Mouse (Mus musculus) liver, embryonic 16.5 days (tissue): ENCODE results near the gene Hrh2. TPM values are rescaled to one million over a fixed set of nuclear protein-coding genes. Genes with fewer than 3 reads are reported as not detected.

Experiments
- ATAC-seq: fragments of 200-750 bp; cut with Nextera tagmentation; 2 replicates; pipeline ENCODE4 v1.8.0; 2017; ENCODE audit warnings: low read depth, mild to moderate bottlenecking, moderate number of reproducible peaks, moderate library complexity
- H3K27ac ChIP-seq: fragments of 300-500 bp; sonication (generic); 2 replicates; pipeline ENCODE4 v1.5.1; 2014; ENCODE audit warnings: mild to moderate bottlenecking, low read length
- H3K27me3 ChIP-seq: fragments of 300-500 bp; sonication (generic); 2 replicates; pipeline ENCODE4 v1.6.1; 2014; ENCODE audit warnings: low read depth, low read length, mixed read lengths; ENCODE audit not compliant: control insufficient read depth, insufficient read depth
- H3K36me3 ChIP-seq: fragments of 300-500 bp; sonication (generic); 2 replicates; pipeline ENCODE4 v1.6.1; 2014; ENCODE audit warnings: mild to moderate bottlenecking; ENCODE audit not compliant: control insufficient read depth, insufficient read depth
- H3K4me1 ChIP-seq: fragments of 300-500 bp; sonication (generic); 2 replicates; pipeline ENCODE4 v1.6.1; 2014; ENCODE audit warnings: low read depth, low read length, mixed read lengths; ENCODE audit not compliant: control insufficient read depth
- H3K4me2 ChIP-seq: fragments of 300-500 bp; sonication (generic); 2 replicates; pipeline ENCODE4 v1.6.1; 2014; ENCODE audit warnings: low read depth, low read length, mixed read lengths
- H3K4me3 ChIP-seq: fragments of 300-500 bp; sonication (generic); 2 replicates; pipeline ENCODE4 v1.5.1; 2014; ENCODE audit warnings: low read depth, mild to moderate bottlenecking, low read length
- H3K9ac ChIP-seq: fragments of 300-500 bp; sonication (generic); 2 replicates; pipeline ENCODE4 v1.6.1; 2014; ENCODE audit warnings: low read depth, low read length
- H3K9me3 ChIP-seq: fragments of 300-500 bp; sonication (generic); replicated peaks from 2 replicates; pipeline ENCODE4 v1.6.1; 2016; ENCODE audit warnings: low read length; ENCODE audit not compliant: control insufficient read depth
- WGBS: fragments of 180-500 bp; shearing (Covaris S2); extraction: QIAGEN DNeasy Blood & Tissue Kit; methylation state at CpG from one replicate; pipeline ENCODE4 v1.1.7; 2014; ENCODE audit not compliant: insufficient replicate concordance; 5-methylcytosine and 5-hydroxymethylcytosine counted together
- polyA plus RNA-seq: library from polyadenylated mRNA; unstranded; fragments of >200 nt; fragmentation: Nextera tagmentation; extraction: Ambion mirVana; gene quantifications from 2 replicates; pipeline ENCODE4 v1.2.1, GENCODE M21; 2015

Hrh2 gene
- polyA plus RNA-seq, 1 experiment from 2014 or later, result 0.02 TPM

- Histone ChIP-seq H3K27ac (no peak overlapping the region), H3K27me3 (no peaks in the 10 kb centered on the region), H3K9me3 (no peaks in the 10 kb centered on the region), H3K36me3 (no peaks in the 10 kb centered on the region), H3K4me1 (no peaks in the 10 kb centered on the region), H3K9ac (no peak overlapping the region), H3K4me3 (no peak overlapping the region), H3K4me2 (no peak overlapping the region)
- WGBS, result 71% methylated on average over 8 of the region's 8 CpGs
- ATAC-seq, result no peak
Observed at GRCm38 (mm10) chr13:54202458-54202857, 10.5 kb downstream of the Hrh2 start.

GRCm38 (mm10) chr13:54203419-54203818 is 11.5 kb downstream of the Hrh2 start:
- Histone ChIP-seq H3K27me3 (no peaks in the 10 kb centered on the region), H3K9ac (no peak overlapping the region), H3K36me3 (no peaks in the 10 kb centered on the region), H3K9me3 (no peaks in the 10 kb centered on the region), H3K4me1 (no peaks in the 10 kb centered on the region), H3K4me3 (no peak overlapping the region), H3K27ac (no peak overlapping the region), H3K4me2 (no peak overlapping the region)
- ATAC-seq, result no peak
- WGBS, result 51% methylated on average over 2 of the region's 2 CpGs

- Histone ChIP-seq H3K27ac (no peak overlapping the region), H3K4me2 (no peak overlapping the region), H3K9ac (no peak overlapping the region), H3K36me3 (no peaks in the 10 kb centered on the region), H3K4me3 (no peak overlapping the region), H3K4me1 (no peaks in the 10 kb centered on the region), H3K27me3 (no peaks in the 10 kb centered on the region), H3K9me3 (no peaks in the 10 kb centered on the region)
- 15% methylated on average over 7 of the region's 7 CpGs for WGBS
- no peak for ATAC-seq
Observed at GRCm38 (mm10) chr13:54205195-54205594, 13.3 kb downstream of the Hrh2 start.

- 56% methylated on average over 9 of the region's 9 CpGs for WGBS
- H3K27ac ChIP-seq, result no peak overlapping the region
- H3K9me3 ChIP-seq, result no peaks in the 10 kb centered on the region
- no peak overlapping the region for H3K4me3 ChIP-seq
- no peak overlapping the region for H3K4me2 ChIP-seq
- ATAC-seq, result no peak
- H3K9ac ChIP-seq, result no peak overlapping the region
- H3K27me3 ChIP-seq, result no peaks in the 10 kb centered on the region
- H3K4me1 ChIP-seq, result no peaks in the 10 kb centered on the region
- no peaks in the 10 kb centered on the region for H3K36me3 ChIP-seq
Observed at GRCm38 (mm10) chr13:54206140-54206753, 14.3 kb downstream of the Hrh2 start.

GRCm38 (mm10) chr13:54209476-54210253 is 17.7 kb downstream of the Hrh2 start:
- H3K4me3 ChIP-seq, result no peak overlapping the region

GRCm38 (mm10) chr13:54211528-54212488 is 19.9 kb downstream of the Hrh2 start:
- H3K27ac ChIP-seq, result no peak overlapping the region
- no peak for ATAC-seq
- no peak overlapping the region for H3K9ac ChIP-seq
- no peaks in the 10 kb centered on the region for H3K4me1 ChIP-seq
- no peak overlapping the region for H3K4me2 ChIP-seq
- H3K36me3 ChIP-seq, result no peaks in the 10 kb centered on the region
- 40% methylated on average over 10 of the region's 10 CpGs for WGBS
- no peaks in the 10 kb centered on the region for H3K9me3 ChIP-seq
- no peak overlapping the region for H3K4me3 ChIP-seq
- H3K27me3 ChIP-seq, result no peaks in the 10 kb centered on the region

More at GRCm38 (mm10) chr13:54209476-54210253, 17.7 kb downstream of the Hrh2 start:
- Histone ChIP-seq H3K9me3 (no peaks in the 10 kb centered on the region), H3K27ac (no peak overlapping the region), H3K9ac (no peak overlapping the region), H3K36me3 (no peaks in the 10 kb centered on the region), H3K4me2 (no peak overlapping the region), H3K27me3 (no peaks in the 10 kb centered on the region), H3K4me1 (no peaks in the 10 kb centered on the region)
- ATAC-seq, result no peak
- WGBS, result 24% methylated on average over 8 of the region's 8 CpGs

GRCm38 (mm10) chr13:54212516-54212915 is 20.6 kb downstream of the Hrh2 start:
- Histone ChIP-seq H3K27ac (no peak overlapping the region), H3K9me3 (no peaks in the 10 kb centered on the region), H3K9ac (no peak overlapping the region), H3K4me2 (no peak overlapping the region), H3K4me1 (no peaks in the 10 kb centered on the region), H3K27me3 (no peaks in the 10 kb centered on the region), H3K4me3 (no peak overlapping the region), H3K36me3 (no peaks in the 10 kb centered on the region)
- 50% methylated on average over 5 of the region's 5 CpGs for WGBS
- ATAC-seq, result no peak

GRCm38 (mm10) chr13:54215266-54215665 is 23.3 kb downstream of the Hrh2 start:
- no peaks in the 10 kb centered on the region; the same call in 1 of the 2 replicates for H3K4me1 ChIP-seq
- no peaks in the 10 kb centered on the region for H3K27me3 ChIP-seq
- 58% methylated on average over 5 of the region's 5 CpGs for whole genome bisulfite sequencing
- no peaks in the 10 kb centered on the region for H3K36me3 ChIP-seq
- H3K4me3 ChIP-seq, result no peak overlapping the region
- ATAC-seq, result no peak
- no peak overlapping the region for H3K27ac ChIP-seq
- no peaks in the 10 kb centered on the region for H3K9me3 ChIP-seq
- no peak overlapping the region for H3K9ac ChIP-seq
- no peak overlapping the region for H3K4me2 ChIP-seq
